Mouse (Mus musculus) cerebellum, adult 11 months (tissue): ENCODE results near the gene Prh1.
"Not testable (repeated sequence)": the region's sequence is repeated elsewhere in the genome, so short reads cannot be mapped to it uniquely, and the experiment has no call there.

Experiments used
- DNase-seq: peaks from one replicate; pipeline ENCODE4 v3.0.0; 2022

The Prh1 gene

DNA sequence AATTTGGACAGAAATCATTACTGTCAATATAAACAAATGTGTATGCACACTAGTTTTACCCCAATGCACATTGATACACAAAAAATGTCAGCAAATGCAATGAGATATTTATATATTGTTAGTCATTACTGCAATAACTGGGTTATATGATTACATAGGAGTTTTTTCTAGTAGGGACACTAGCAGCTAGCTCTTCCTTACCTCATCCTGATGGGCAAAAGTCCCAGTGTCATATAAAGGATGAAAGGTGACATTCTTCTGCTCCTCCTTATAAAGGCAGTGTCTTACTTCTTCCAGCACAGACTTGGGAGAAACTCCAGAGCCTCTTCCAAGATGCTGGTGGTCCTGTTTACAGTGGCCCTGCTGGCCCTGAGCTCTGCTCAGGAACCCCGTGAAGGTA, at the start of gene Prh1:
Gene Prh1, plus strand, starts transcription at position 301 of the 400 bp plus-strand sequence.
- not testable (repeated sequence) for DNase-seq

GRCm38 (mm10) chr6:132595613-132596012, 26.0 kb downstream of the Prh1 start, which contains the start of gene Prp2:
Prp2 (plus strand) TSS chr6:132595913.
- DNase-seq = not testable (repeated sequence)
